Mouse (Mus musculus) MEL (cell line): Measurements from ENCODE around the gene Col23a1. TPM values are rescaled to one million over a fixed set of nuclear protein-coding genes. Genes with fewer than 3 reads are reported as not detected.

Experiments used
- DNase-seq: peaks from one replicate; pipeline ENCODE4 v3.0.0; 2011; ENCODE audit warnings: low read depth, low spot score
- H3K27ac ChIP-seq: 2 replicates; pipeline ENCODE4 v1.5.1; 2012; ENCODE audit warnings: low read depth, mild to moderate bottlenecking, control low read depth, low read length, moderate library complexity; ENCODE audit not compliant: control insufficient read depth
- H3K27me3 ChIP-seq, 2 experiments: fragments of 150-350 bp in 1 of 2; sonication (generic) in 1 of 2; 2 replicates each; pipeline ENCODE4 v1.6.1; 2012; ENCODE audit warnings: low read length in 2 of 2, mild to moderate bottlenecking in 2 of 2, improper control_type of control experiment in 1 of 2, moderate library complexity in 1 of 2; ENCODE audit not compliant: insufficient read depth in 2 of 2, control insufficient read depth in 1 of 2
- H3K36me3 ChIP-seq, 2 experiments: 2 replicates each; pipeline ENCODE4 v1.6.1; 2012 to 2014; ENCODE audit warnings: low read length in 2 of 2, improper control_type of control experiment in 1 of 2, inconsistent platforms in 1 of 2, mild to moderate bottlenecking in 1 of 2; ENCODE audit not compliant: insufficient read depth in 2 of 2, control insufficient read depth in 1 of 2
- H3K4me1 ChIP-seq, 2 experiments: fragments of 150-350 bp in 1 of 2; sonication (generic) in 1 of 2; 2 replicates each; pipeline ENCODE4 v1.6.1; 2012; ENCODE audit warnings: low read length in 2 of 2, improper control_type of control experiment in 1 of 2, mild to moderate bottlenecking in 1 of 2; ENCODE audit not compliant: insufficient read depth in 2 of 2, control insufficient read depth in 1 of 2
- H3K4me3 ChIP-seq, 2 experiments: fragments of 150-350 bp in 1 of 2; sonication (generic) in 1 of 2; 2 replicates each; pipeline ENCODE4 v1.5.1; 2012; ENCODE audit warnings: low read depth in 2 of 2, low read length in 2 of 2, mild to moderate bottlenecking in 2 of 2, moderate library complexity in 2 of 2, control low read depth in 1 of 2, improper control_type of control experiment in 1 of 2; ENCODE audit not compliant: control insufficient read depth in 1 of 2, insufficient read depth in 1 of 2
- H3K79me2 ChIP-seq: 2 replicates; pipeline ENCODE4 v1.6.1; 2012; ENCODE audit warnings: mild to moderate bottlenecking, low read length, moderate library complexity; ENCODE audit not compliant: control insufficient read depth, poor library complexity, insufficient read depth
- H3K9ac ChIP-seq: 2 replicates; pipeline ENCODE4 v1.6.1; 2012; ENCODE audit warnings: low read depth, mild to moderate bottlenecking, control low read depth, low read length, moderate library complexity; ENCODE audit not compliant: control insufficient read depth, poor library complexity, severe bottlenecking
- H3K9me3 ChIP-seq: fragments of 150-350 bp; sonication (generic); replicated peaks from 2 replicates; pipeline ENCODE4 v1.6.1; 2012; ENCODE audit warnings: mild to moderate bottlenecking, low read length, improper control_type of control experiment, moderate library complexity; ENCODE audit not compliant: insufficient read depth
- CHD1 ChIP-seq: IDR thresholded peaks from 2 replicates; pipeline ENCODE4 v1.6.1; 2012; ENCODE audit warnings: low read depth, mild to moderate bottlenecking, inconsistent platforms, low read length, improper control_type of control experiment
- CHD2 ChIP-seq: IDR thresholded peaks from 2 replicates; pipeline ENCODE4 v1.6.1; 2011; ENCODE audit warnings: low read length, improper control_type of control experiment
- CTCF ChIP-seq, 3 experiments: IDR thresholded peaks in 2 of 3; conservative IDR thresholded peaks in 1 of 3; 2 replicates each; pipeline ENCODE4 v1.5.1; 2011 to 2012; ENCODE audit warnings: low read length in 3 of 3, low read depth in 2 of 3, mild to moderate bottlenecking in 2 of 3, improper control_type of control experiment in 1 of 3, inconsistent platforms in 1 of 3, mixed read lengths in 1 of 3, moderate library complexity in 1 of 3; ENCODE audit not compliant: control insufficient read depth in 1 of 3, insufficient read depth in 1 of 3, poor library complexity in 1 of 3, severe bottlenecking in 1 of 3
- ETS1 ChIP-seq: IDR thresholded peaks from 2 replicates; pipeline ENCODE4 v1.6.1; 2012; ENCODE audit warnings: low read depth, mild to moderate bottlenecking, inconsistent platforms, low read length, improper control_type of control experiment, moderate library complexity
- GABPA ChIP-seq: IDR thresholded peaks from 2 replicates; pipeline ENCODE4 v1.6.1; 2012; ENCODE audit warnings: low read depth, mild to moderate bottlenecking, inconsistent platforms, low read length, improper control_type of control experiment, moderate library complexity
- GATA1 ChIP-seq: IDR thresholded peaks from 2 replicates; pipeline ENCODE4 v1.6.1; 2011; ENCODE audit warnings: low read depth, low read length, improper control_type of control experiment
- JUND ChIP-seq: IDR thresholded peaks from 2 replicates; pipeline ENCODE4 v1.6.1; 2011; ENCODE audit warnings: low read depth, mild to moderate bottlenecking, improper control_type of control experiment, low read length
- MAFK ChIP-seq: IDR thresholded peaks from 2 replicates; pipeline ENCODE4 v1.6.1; 2011; ENCODE audit warnings: low read depth, mild to moderate bottlenecking, low read length, improper control_type of control experiment, borderline replicate concordance
- MAX ChIP-seq: IDR thresholded peaks from 2 replicates; pipeline ENCODE4 v1.6.1; 2011; ENCODE audit warnings: low read length, improper control_type of control experiment
- MAZ ChIP-seq: IDR thresholded peaks from 2 replicates; pipeline ENCODE4 v1.6.1; 2012; ENCODE audit warnings: low read depth, mild to moderate bottlenecking, inconsistent platforms, low read length, improper control_type of control experiment
- MXI1 ChIP-seq: IDR thresholded peaks from 2 replicates; pipeline ENCODE4 v1.6.1; 2011; ENCODE audit warnings: mild to moderate bottlenecking, low read depth, low read length, improper control_type of control experiment
- MYB ChIP-seq: IDR thresholded peaks from 2 replicates; pipeline ENCODE4 v1.6.1; 2011; ENCODE audit warnings: mild to moderate bottlenecking, low read depth, low read length, improper control_type of control experiment
- POLR2A ChIP-seq, 2 experiments: IDR thresholded peaks; 2 replicates each; pipeline ENCODE4 v1.6.1; 2011 to 2012; ENCODE audit warnings: low read length in 2 of 2, mild to moderate bottlenecking in 2 of 2, control low read depth in 1 of 2, improper control_type of control experiment in 1 of 2, low read depth in 1 of 2, moderate library complexity in 1 of 2; ENCODE audit not compliant: control insufficient read depth in 1 of 2, insufficient read depth in 1 of 2, poor library complexity in 1 of 2
- POLR2AphosphoS2 ChIP-seq: IDR thresholded peaks from 2 replicates; pipeline ENCODE4 v1.6.1; 2011; ENCODE audit warnings: low read length, improper control_type of control experiment
- POLR2AphosphoS5 ChIP-seq: IDR thresholded peaks from 2 replicates; pipeline ENCODE4 v1.6.1; 2012; ENCODE audit warnings: low read depth, borderline replicate concordance, mild to moderate bottlenecking, inconsistent platforms, low read length, moderate library complexity, mixed read lengths
- RCOR1 ChIP-seq: IDR thresholded peaks from 2 replicates; pipeline ENCODE4 v1.6.1; 2012; ENCODE audit warnings: low read depth, mild to moderate bottlenecking, inconsistent platforms, low read length, improper control_type of control experiment
- TAL1 ChIP-seq: IDR thresholded peaks from 2 replicates; pipeline ENCODE4 v1.6.1; 2012; ENCODE audit warnings: mild to moderate bottlenecking, inconsistent platforms, low read length, moderate library complexity, mixed read lengths
- TBP ChIP-seq: IDR thresholded peaks from 2 replicates; pipeline ENCODE4 v1.8.0; 2011; ENCODE audit warnings: low read depth, low read length, improper control_type of control experiment
- TCF12 ChIP-seq: IDR thresholded peaks from 2 replicates; pipeline ENCODE4 v1.6.1; 2014; ENCODE audit warnings: low read depth, mild to moderate bottlenecking, inconsistent platforms, low read length, improper control_type of control experiment, moderate library complexity
- UBTF ChIP-seq: IDR thresholded peaks from 2 replicates; pipeline ENCODE4 v1.6.1; 2012; ENCODE audit warnings: low read depth, mild to moderate bottlenecking, inconsistent platforms, low read length, improper control_type of control experiment, moderate library complexity, borderline replicate concordance; ENCODE audit not compliant: insufficient read depth
- USF1 ChIP-seq: IDR thresholded peaks from 2 replicates; pipeline ENCODE4 v1.6.1; 2014; ENCODE audit warnings: low read depth, mild to moderate bottlenecking, inconsistent platforms, low read length, improper control_type of control experiment, moderate library complexity
- USF2 ChIP-seq, 2 experiments: IDR thresholded peaks; 2 replicates each; pipeline ENCODE4 v1.6.1; 2011 to 2012; ENCODE audit warnings: improper control_type of control experiment in 2 of 2, low read length in 2 of 2, borderline replicate concordance in 1 of 2, inconsistent platforms in 1 of 2, low read depth in 1 of 2, mild to moderate bottlenecking in 1 of 2; ENCODE audit not compliant: insufficient read depth in 1 of 2
- ZNF384 ChIP-seq: IDR thresholded peaks from 2 replicates; pipeline ENCODE4 v1.6.1; 2012; ENCODE audit warnings: low read depth, mild to moderate bottlenecking, inconsistent platforms, low read length, improper control_type of control experiment
- polyA plus RNA-seq, 2 experiments: library from polyadenylated mRNA; stranded (reverse) in 1 of 2; unstranded in 1 of 2; fragments of >175 nt in 1 of 2; fragments of >200 nt in 1 of 2; gene quantifications; 2 replicates each; pipeline versions ENCODE4 v1.2.1 to v1.2.4; 2012; ENCODE audit warnings: low replicate concordance in 2 of 2, low read depth in 1 of 2; ENCODE audit not compliant: insufficient read length in 2 of 2, insufficient read depth in 1 of 2, missing spikeins in 1 of 2
- total RNA-seq: library from RNA; depleted of rRNA; stranded (reverse); fragments of 300-350 nt; gene quantifications from 2 replicates; pipeline ENCODE4 v1.2.3, GENCODE M21; 2012

The Col23a1 gene
- total and polyA plus RNA-seq, 3 experiments, result under 0.01 to 0.03 TPM; not detected in 1

DNA sequence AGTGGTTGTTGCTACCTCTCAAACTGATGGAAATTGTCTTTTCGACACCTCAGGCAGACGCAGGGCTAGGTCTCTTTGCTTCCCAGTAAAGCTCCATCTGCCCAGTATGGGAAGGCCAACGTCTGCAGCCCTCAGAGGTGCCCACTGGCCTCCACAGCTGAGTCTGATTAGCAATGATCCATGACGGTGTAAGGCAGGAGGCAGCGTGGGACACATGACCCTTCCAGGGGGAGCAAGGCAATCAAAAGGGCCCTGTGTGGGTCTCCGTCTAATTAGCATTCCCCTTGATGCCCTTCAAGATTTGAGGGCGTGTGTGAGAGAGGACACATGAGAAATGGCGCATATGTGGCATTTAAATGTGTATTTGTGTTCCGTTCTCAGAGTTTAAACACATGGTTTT lies 199.1 kb downstream of the Col23a1 start:
- H3K79me2 ChIP-seq, result no peaks in the 10 kb centered on the region
- H3K36me3 ChIP-seq, result no peaks in the 10 kb centered on the region
- H3K4me3 ChIP-seq, result no peak overlapping the region
- H3K9me3 ChIP-seq, result no peaks in the 10 kb centered on the region
- H3K9ac ChIP-seq, result no peak overlapping the region
- H3K27me3 ChIP-seq, result no peaks in the 10 kb centered on the region
- DNase-seq, result no peak
- TF ChIP-seq MAFK (no peak), USF1 (no peak), ETS1 (no peak), TCF12 (no peak), USF2 (IDR thresholded peaks at IDR 0.05; ENCODE audit: borderline replicate concordance in 1 of 2, insufficient read depth in 1 of 2, low read depth in 1 of 2, low read length in 2 of 2) (no peak), TAL1 (no peak), MAX (no peak), MAZ (no peak), POLR2AphosphoS5 (no peak)
- H3K27ac ChIP-seq, result no peak overlapping the region
- no peaks in the 10 kb centered on the region for H3K4me1 ChIP-seq

GRCm38 (mm10) chr11:51493421-51493820 lies 203.7 kb downstream of the Col23a1 start:
- Histone ChIP-seq H3K9me3 (no peaks in the 10 kb centered on the region), H3K4me1 (no peaks in the 10 kb centered on the region), H3K9ac (no peak overlapping the region), H3K27ac (no peak overlapping the region), H3K4me3 (no peak overlapping the region), H3K36me3 (no peaks in the 10 kb centered on the region), H3K79me2 (no peaks in the 10 kb centered on the region), H3K27me3 (no peaks in the 10 kb centered on the region)
- TF ChIP-seq GABPA (no peak), MXI1 (no peak), POLR2A (IDR thresholded peaks at IDR 0.05; ENCODE audit: control insufficient read depth in 1 of 2, insufficient read depth in 1 of 2, low read depth in 1 of 2, low read length in 2 of 2, poor library complexity in 1 of 2) (no peak), CHD2 (no peak), CTCF (IDR thresholded peaks at IDR 0.05 in 2 of 3, conservative IDR thresholded peaks at IDR 0.05 in 1 of 3; ENCODE audit: control insufficient read depth in 1 of 3, insufficient read depth in 1 of 3, low read depth in 2 of 3, low read length in 3 of 3, poor library complexity in 1 of 3, severe bottlenecking in 1 of 3) (no peak), MAZ (no peak), USF2 (IDR thresholded peaks at IDR 0.05; ENCODE audit: borderline replicate concordance in 1 of 2, insufficient read depth in 1 of 2, low read depth in 1 of 2, low read length in 2 of 2) (no peak), JUND (no peak), USF1 (no peak), MAFK (no peak), CHD1 (no peak), POLR2AphosphoS2 (no peak), UBTF (no peak), TBP (no peak), MAX (no peak), MYB (no peak), ZNF384 (no peak), GATA1 (no peak), RCOR1 (no peak)
- DNase-seq, result no peak
